Mouse (Mus musculus): Measurements from ENCODE around the gene Spg11.
A peak's percentile ranks its signal among the peaks of the same experiment; 100 is the strongest.

Gene Spg11

DNA sequence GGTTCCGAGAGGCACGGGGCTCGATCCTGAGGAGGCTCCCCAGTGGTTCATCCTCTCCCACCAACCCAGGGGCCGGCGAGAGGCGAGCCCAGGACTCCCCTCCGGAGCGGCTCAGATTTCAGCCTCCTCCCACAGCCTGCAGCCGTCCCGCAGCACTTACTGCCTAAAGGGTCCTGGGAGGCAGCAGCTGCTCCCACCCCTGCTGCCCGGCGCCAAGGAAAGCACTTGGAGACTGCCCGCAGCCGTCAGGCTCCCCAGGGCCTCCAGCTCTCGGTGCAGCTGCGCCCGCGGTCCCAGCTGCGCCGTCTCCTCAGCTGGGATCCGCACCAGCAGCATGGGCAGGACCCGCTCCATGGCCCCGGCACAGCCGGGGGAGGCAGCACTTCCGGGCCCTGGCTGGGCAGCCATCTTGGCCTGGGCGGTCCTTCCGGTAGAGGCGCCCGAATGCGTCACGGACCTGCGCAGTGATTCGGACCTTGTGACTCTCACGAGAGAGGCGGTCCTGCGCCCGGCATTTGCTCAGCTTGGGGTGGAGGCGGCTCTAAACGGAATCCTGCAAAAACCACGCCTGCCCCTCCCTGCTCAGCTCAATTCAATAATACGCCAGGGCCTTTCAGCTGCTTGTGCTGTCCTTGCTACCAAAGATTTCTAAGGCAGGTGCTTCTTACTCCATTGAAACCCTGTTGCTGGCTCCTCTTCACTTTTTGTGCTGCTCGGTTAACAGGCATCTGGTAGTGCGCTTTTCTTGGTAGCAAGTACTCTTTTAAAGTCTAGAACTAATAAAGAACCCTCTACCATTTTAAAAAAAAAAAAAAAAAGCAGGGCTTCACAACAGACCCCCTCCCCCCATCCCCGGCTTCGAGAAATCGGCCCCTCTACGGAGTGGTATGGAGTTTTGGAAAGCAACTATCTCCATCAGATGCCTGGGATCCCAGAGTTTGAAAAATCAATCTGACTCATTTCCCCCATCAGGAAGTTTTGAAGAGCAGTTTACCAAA, at the start of gene Spg11:
Gene Spg11 (minus strand): TSS at position 426 of the 998 bp plus-strand sequence.
- peak; percentile 95 for DNase-seq (ENCODE audit: low read depth)

- no peak for DNase-seq (ENCODE audit: low read depth)
Observed at GRCm38 (mm10) chr2:122164293-122164692, 46.1 kb upstream of the Spg11 start.

DNA sequence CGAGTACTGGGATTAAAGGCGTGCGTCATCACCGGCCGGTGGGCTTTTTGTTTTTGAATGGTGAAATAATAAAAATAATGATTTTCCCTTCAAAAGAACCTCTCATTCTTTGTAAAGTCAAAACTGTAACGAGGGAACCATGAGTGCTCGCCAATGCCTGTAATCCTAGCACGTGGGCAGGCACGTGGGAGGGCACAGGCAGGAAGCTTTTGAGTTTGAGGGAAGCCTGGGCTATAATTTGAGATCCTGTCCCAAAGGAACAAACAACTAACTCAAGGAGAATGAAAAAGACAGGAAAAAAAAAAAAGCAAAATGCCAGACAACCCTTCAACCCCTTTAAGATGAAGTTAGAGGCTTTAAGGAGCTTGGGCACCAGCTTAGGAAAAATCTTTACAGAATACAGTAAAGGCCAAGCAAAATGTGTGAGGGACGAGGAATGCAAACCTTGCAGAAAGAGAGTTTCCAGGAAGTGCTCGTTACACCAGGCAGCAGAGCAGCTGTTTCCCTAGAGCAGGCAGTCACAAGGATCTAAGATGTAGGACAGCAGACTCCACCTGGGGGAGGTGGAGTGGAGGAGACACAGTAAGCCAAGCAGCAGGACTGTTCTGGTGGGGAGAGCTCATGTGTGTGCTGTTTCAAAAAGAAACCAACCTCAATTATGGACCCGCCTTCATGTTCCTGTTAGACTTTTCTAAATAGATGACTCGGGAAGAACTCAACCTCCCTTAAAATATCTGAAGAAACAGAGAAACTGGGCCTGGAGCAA, 45.4 kb upstream of the Spg11 start:
- no peak for DNase-seq (ENCODE audit: low read depth)

DNA sequence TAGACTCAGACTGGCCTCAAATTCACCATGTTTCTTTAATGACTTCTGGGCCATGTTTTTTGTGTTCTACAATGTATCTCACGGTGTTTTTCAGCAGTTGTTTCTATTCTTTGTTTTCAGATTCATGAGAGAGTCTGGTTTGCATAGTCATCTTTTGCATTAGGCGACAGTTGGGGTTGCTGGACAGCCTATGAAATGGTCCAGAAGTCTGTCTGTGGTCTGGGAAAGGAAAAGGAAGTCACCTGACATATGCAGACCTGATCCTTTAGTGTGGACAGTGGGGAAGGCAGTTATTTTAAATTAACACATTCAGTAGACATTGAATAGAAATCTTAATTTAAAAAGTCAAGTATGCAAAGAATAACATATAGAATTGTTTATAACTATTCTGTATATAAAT, 44.3 kb upstream of the Spg11 start:
- DNase-seq (ENCODE audit: low read depth): no peak

DNA sequence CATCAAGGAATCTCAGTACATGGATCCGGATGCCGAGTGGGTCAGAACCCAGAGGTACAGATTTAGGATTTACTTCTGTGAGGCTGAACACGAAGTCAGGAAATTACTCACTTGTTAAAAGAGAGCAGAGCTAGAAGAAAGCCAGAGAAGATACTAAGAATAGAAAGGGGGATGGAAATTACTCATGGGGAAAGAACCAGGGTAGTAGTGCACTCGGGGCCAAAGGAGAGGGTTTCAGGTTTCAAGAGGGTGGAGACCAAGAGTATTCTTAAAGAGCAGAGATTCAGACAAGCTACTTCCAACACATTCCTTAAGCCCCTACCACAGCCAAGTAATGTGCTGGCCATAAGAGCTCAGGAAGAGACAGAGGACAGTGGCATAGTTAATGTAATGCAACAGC, 43.4 kb upstream of the Spg11 start:
- DNase-seq (ENCODE audit: low read depth): no peak

DNA sequence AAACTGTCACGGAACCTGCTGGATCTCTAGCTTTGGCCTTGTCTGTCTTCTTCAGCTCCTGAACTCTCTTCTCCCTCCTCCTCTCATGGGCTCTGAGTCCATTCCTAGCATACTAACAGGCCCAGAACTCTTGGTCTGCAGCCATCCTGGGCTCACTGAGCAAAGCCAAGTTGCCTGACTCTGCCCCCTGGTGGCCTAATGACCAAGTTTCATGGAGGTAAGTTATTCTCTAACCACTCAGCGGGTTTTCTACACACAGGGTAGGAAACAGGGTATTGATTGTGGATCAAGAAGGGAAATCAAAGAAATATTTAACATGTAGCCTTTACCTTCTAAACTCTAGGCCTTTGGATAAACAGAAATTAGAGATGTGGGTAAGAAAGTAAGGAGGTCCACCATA, 42.5 kb upstream of the Spg11 start, which contains the start of gene Trim69:
Gene Trim69 (plus strand): TSS at position 21 of the 400 bp plus-strand sequence.
- DNase-seq (ENCODE audit: low read depth): peak; percentile 70

- no peak for DNase-seq (ENCODE audit: low read depth)
Observed at GRCm38 (mm10) chr2:122159667-122160066, 41.5 kb upstream of the Spg11 start.

DNA sequence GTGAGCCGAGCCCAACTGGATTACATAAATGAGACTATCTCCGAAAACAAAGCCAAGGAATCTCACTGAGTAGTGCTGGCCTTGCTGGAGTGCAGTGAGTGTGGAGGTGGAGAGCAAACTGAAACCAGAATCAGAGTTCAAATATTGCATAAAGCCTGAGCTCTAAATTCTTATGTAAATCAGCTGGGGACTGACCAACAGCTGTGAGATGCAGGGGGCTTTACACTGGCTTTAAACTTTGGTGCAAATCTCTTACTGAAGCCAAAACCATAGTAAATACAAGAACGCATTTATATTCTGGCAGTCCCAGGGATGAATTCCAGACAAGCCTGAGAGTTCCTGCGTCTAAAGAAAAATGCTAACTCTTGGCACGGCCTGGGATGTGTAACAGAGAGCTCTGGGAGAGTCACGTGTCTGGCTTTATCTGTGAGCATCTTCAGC, 40.2 kb upstream of the Spg11 start:
- no peak for DNase-seq (ENCODE audit: low read depth)

- no peak for DNase-seq (ENCODE audit: low read depth)
Observed at GRCm38 (mm10) chr2:122157561-122157960, 39.4 kb upstream of the Spg11 start.

- DNase-seq (ENCODE audit: low read depth): no peak
Observed at GRCm38 (mm10) chr2:122156051-122156700, 38.0 kb upstream of the Spg11 start.

- no peak for DNase-seq (ENCODE audit: low read depth)
Observed at GRCm38 (mm10) chr2:122155292-122155691, 37.1 kb upstream of the Spg11 start.

- DNase-seq (ENCODE audit: low read depth): no peak
Observed at GRCm38 (mm10) chr2:122154479-122154878, 36.3 kb upstream of the Spg11 start.

- no peak for DNase-seq (ENCODE audit: low read depth)
Observed at GRCm38 (mm10) chr2:122153681-122154365, 35.6 kb upstream of the Spg11 start.

- no peak for DNase-seq (ENCODE audit: low read depth)
Observed at GRCm38 (mm10) chr2:122152850-122153249, 34.7 kb upstream of the Spg11 start.

- DNase-seq (ENCODE audit: low read depth): no peak
Observed at GRCm38 (mm10) chr2:122151221-122151620, 33.0 kb upstream of the Spg11 start.

DNA sequence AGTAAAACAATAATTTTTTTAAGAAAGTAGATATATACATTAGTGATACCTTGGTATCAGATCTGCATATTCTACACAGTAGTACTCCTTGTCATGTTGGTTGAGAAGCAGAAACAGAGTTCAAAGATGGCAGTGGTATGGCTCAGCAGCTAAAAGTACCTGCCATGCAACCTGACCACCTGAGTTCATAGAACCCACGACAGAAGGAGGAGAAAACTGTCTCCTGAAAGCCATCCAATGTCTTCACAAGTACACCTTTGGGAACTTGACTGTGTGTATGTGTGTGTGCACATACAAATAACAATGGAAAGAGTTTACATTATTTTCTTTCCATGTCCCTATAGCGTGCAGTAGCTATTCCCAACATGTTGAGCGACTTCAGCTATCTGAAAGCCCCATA, 31.5 kb upstream of the Spg11 start:
- DNase-seq (ENCODE audit: low read depth): no peak

GRCm38 (mm10) chr2:122149316-122149715, 31.1 kb upstream of the Spg11 start:
- DNase-seq (ENCODE audit: low read depth): no peak

GRCm38 (mm10) chr2:122148242-122148917, 30.2 kb upstream of the Spg11 start:
- no peak for DNase-seq (ENCODE audit: low read depth)

DNA sequence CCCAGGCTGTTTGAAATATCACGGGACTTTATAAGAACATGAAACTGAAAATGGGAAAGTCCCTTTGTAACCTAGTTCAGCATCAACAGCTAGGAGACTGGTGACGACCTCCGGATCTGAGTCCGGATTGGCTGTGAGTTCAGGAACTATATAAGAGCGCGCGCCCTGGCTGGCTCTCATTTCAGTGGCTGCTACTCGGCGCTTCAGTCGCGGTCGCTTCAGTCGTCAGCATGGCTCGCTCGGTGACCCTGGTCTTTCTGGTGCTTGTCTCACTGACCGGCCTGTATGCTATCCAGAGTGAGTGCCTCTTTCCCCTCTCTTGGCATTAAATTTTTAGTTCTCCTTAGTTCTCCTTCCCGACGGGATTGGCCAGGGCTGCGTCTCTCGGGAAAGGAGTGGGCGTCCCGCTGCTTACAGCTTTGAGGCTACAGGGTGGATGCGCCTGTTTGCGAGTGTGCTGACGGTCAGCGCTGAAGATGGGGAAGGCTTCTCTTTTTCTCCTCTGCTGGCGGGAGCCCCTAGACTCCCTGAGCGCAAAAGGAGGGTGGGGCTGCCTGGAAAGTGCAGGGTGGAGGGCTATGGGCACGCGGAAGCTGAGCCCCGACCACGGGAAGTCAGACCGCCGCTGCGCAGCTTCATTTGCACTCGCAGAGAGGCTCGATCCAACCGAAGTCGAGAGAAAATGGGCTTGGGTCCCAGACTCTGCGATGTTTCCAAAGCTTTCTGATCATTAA, 29.5 kb upstream of the Spg11 start, which contains the start of gene B2m:
Gene B2m (plus strand): TSS at position 179 of the 734 bp plus-strand sequence.
- DNase-seq (ENCODE audit: low read depth): peak; percentile 97

GRCm38 (mm10) chr2:122146687-122147086, 28.5 kb upstream of the Spg11 start:
- no peak for DNase-seq (ENCODE audit: low read depth)

Measured in c-Kit-positive CD71-negative TER-119-negative erythroid progenitor cells, embryonic 14.5 days (primary cell).